Comparison of ENCODE assay signal across 8 mouse cellular contexts in the genomic region with DNA sequence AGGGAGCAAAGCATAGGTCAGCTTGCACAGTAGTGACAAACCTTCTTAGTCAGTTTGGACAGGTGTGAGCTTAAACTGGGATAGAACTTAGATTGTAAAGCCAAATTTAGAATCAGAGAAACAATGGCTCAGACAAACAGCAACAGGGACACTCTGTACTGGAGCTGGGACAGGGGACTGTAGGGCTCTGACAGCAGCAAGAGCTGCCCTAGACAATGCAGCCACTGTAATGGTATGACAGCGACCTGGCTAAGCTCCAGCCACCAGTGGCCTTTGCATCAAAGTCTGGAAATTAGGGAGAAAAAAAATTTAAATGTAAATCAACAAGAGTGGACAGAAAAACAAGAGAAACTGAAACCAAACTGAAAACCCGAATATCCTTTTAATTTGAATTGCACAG. TPM values are rescaled to one million over a fixed set of nuclear protein-coding genes. Genes with fewer than 3 reads are reported as not detected.
DNase-seq lines count a peak whose midpoint lies in the region; ATAC-seq lines count a peak whose summit lies in the region.

No protein-coding gene starts in this region.

- H3K4me1 ChIP-seq in forebrain, embryonic 15.5 days = 0 out of 2 replicates have a peak, but pooled peaks cover 5% of the 10 kb centered on the region
- H3K4me1 ChIP-seq in forebrain, embryonic 12.5 days = no peaks in the 10 kb centered on the region; the same call in 1 of the 2 replicates
- H3K4me1 ChIP-seq in forebrain, embryonic 16.5 days (replicated peaks; ENCODE audit: control insufficient read depth, insufficient read depth, low read length) = peaks cover 4% of the 10 kb centered on the region; the same call in 1 of the 2 replicates

- 45% methylated on average over 2 of the region's 2 CpGs for WGBS in forebrain, embryonic 15.5 days
- 67% methylated on average over 2 of the region's 2 CpGs for WGBS in forebrain, embryonic 12.5 days
- WGBS in forebrain, embryonic 16.5 days = 42% methylated on average over 2 of the region's 2 CpGs

- no peak overlapping the region for H3K4me2 ChIP-seq in forebrain, embryonic 15.5 days (replicated peaks)
- no peak overlapping the region for H3K4me2 ChIP-seq in forebrain, embryonic 12.5 days
- H3K4me2 ChIP-seq in forebrain, embryonic 16.5 days (ENCODE audit: low read length) = no peak overlapping the region

- no peaks in the 10 kb centered on the region for H3K9me3 ChIP-seq in forebrain, embryonic 15.5 days
- H3K9me3 ChIP-seq in forebrain, embryonic 12.5 days = no peaks in the 10 kb centered on the region
- H3K9me3 ChIP-seq in forebrain, embryonic 16.5 days (ENCODE audit: control insufficient read depth, low read length) = no peaks in the 10 kb centered on the region

- DNase-seq in 3T3-L1 (ENCODE audit: low read depth, low spot score) = peak; percentile 4
- DNase-seq in kidney, postnatal 14 days = peak; percentile 74
- DNase-seq in embryo, embryonic 9.5 days (ENCODE audit: extremely low spot score) = no peak
- no peak for DNase-seq in spleen, postnatal 4 days (ENCODE audit: low spot score in 2 of 2)
- no peak for DNase-seq in yolk sac, embryonic 10.5 days (ENCODE audit: low spot score)

- 0 out of 2 replicates have a peak, but pooled peaks have one; percentile 38 for ATAC-seq in forebrain, embryonic 15.5 days (replicated peaks)
- no peak; the same call in 1 of the 2 replicates for ATAC-seq in forebrain, embryonic 12.5 days (ENCODE audit: low FRiP score)
- peak; percentile 67 for ATAC-seq in forebrain, embryonic 16.5 days

- H3K9ac ChIP-seq in forebrain, embryonic 15.5 days (replicated peaks) = no peak overlapping the region
- no peak overlapping the region for H3K9ac ChIP-seq in forebrain, embryonic 12.5 days
- H3K9ac ChIP-seq in forebrain, embryonic 16.5 days (replicated peaks; ENCODE audit: low read depth, low read length) = no peak overlapping the region

- no peaks in the 10 kb centered on the region for H3K36me3 ChIP-seq in forebrain, embryonic 15.5 days
- no peaks in the 10 kb centered on the region for H3K36me3 ChIP-seq in forebrain, embryonic 12.5 days (replicated peaks)
- H3K36me3 ChIP-seq in forebrain, embryonic 16.5 days (ENCODE audit: control insufficient read depth, insufficient read depth) = no peaks in the 10 kb centered on the region

- H3K4me3 ChIP-seq in forebrain, embryonic 15.5 days = no peak overlapping the region
- no peak overlapping the region for H3K4me3 ChIP-seq in forebrain, embryonic 12.5 days (replicated peaks)
- no peak overlapping the region for H3K4me3 ChIP-seq in forebrain, embryonic 16.5 days (replicated peaks; ENCODE audit: low read length)

- H3K27ac ChIP-seq in forebrain, embryonic 15.5 days (replicated peaks) = no peak overlapping the region
- H3K27ac ChIP-seq in forebrain, embryonic 12.5 days = no peak overlapping the region
- H3K27ac ChIP-seq in forebrain, embryonic 16.5 days (ENCODE audit: low read length) = no peak overlapping the region

- H3K27me3 ChIP-seq in forebrain, embryonic 15.5 days = no peaks in the 10 kb centered on the region
- no peaks in the 10 kb centered on the region for H3K27me3 ChIP-seq in forebrain, embryonic 12.5 days
- no peaks in the 10 kb centered on the region for H3K27me3 ChIP-seq in forebrain, embryonic 16.5 days (replicated peaks; ENCODE audit: control insufficient read depth, insufficient read depth, low read length)

RNA-seq across cellular contexts. Expression of a gene that starts 53.2 kb away (rescaled TPM):
- polyA plus RNA-seq in forebrain, embryonic 15.5 days (2015; fragmentation: Nextera tagmentation; extraction: Ambion mirVana) = 0.95 and 1.4 TPM in 2 replicates
- 0.63 and 0.72 TPM in 2 replicates for polyA plus RNA-seq in forebrain, embryonic 12.5 days (2016; fragmentation: Nextera tagmentation; extraction: Ambion mirVana)
- 0.91 and 1.4 TPM in 2 replicates for polyA plus RNA-seq in forebrain, embryonic 16.5 days (2015; fragmentation: Nextera tagmentation; extraction: Ambion mirVana)

Comparison
In these comparisons a context has a peak if more than half of its experiments do, and no peak if none do; other contexts are left out.
1. DNase-seq: peak in 3T3-L1 (single experiment) and kidney, postnatal 14 days (single experiment); none in embryo, embryonic 9.5 days (single experiment), spleen, postnatal 4 days (0 of 2) and yolk sac, embryonic 10.5 days (single experiment).